Mouse (Mus musculus): ENCODE results near the gene Tada2b. TPM values are rescaled to one million over a fixed set of nuclear protein-coding genes. Genes with fewer than 3 reads are reported as not detected.
A peak's percentile ranks its signal among the peaks of the same experiment; 100 is the strongest.

Gene Tada2b
- total RNA-seq (2021) (10 to 100 TPM; 13.5 to 16.9 TPM), polyA plus RNA-seq (2012; rRNA removed) (8.5 and 11.5 TPM in 2 replicates)
- long read RNA-seq, transcript Tada2b-201 (2 exons, 3,791 nt): major isoform, 12 of 27 reads
- long read RNA-seq, partial matches to known transcripts: 0 of 27 reads
- long read RNA-seq, other reads (novel, unspliced or antisense): 15 of 27 reads

GRCm38 (mm10) chr5:36484171-36484990 is at the start of gene Tada2b, which contains the start of gene Ccdc96:
Tada2b (minus strand) TSS chr5:36484285.
Ccdc96 (plus strand) TSS chr5:36484588.
- peak within 1 kb of the TSS; percentile 86 for H3K27ac ChIP-seq
- peak within 1 kb of the TSS; percentile 75 for H3K4me3 ChIP-seq
- intact Hi-C loops (cut with DNase I): loop anchor here (2.0 kb wide), 1 partner anchor 98 kb away; no protein-coding TSS in a partner anchor
- peaks cover 10% of the 10 kb centered on the region for H3K36me3 ChIP-seq (ENCODE audit: control insufficient read depth, insufficient read depth, low read length)
- no peaks in the 10 kb centered on the region for H3K27me3 ChIP-seq (ENCODE audit: control insufficient read depth, insufficient read depth, low read length)
- TF ChIP-seq EP300 (IDR thresholded peaks at IDR 0.05; ENCODE audit: insufficient read depth, low read depth, low read length) (0 out of 2 replicates have a peak, but pooled peaks have one; percentile 25), POLR2A (IDR thresholded peaks at IDR 0.05; ENCODE audit: insufficient read depth, low read depth, low read length) (no peak), CTCF (IDR thresholded peaks at IDR 0.05) (peak; percentile 71)
- peaks cover 22% of the 10 kb centered on the region for H3K4me1 ChIP-seq (ENCODE audit: control insufficient read depth, insufficient read depth, low read length)
- 4% methylated on average over 97 of the region's 97 CpGs for WGBS
- peak within 1 kb of the TSS; percentile 98 for H3K9ac ChIP-seq (ENCODE audit: low read depth, low read length)
- peaks cover 8% of the 10 kb centered on the region for H3K79me2 ChIP-seq (replicated peaks; ENCODE audit: control insufficient read depth, insufficient read depth, low read length)
- peak; percentile 98 to 100 for DNase-seq

GRCm38 (mm10) chr5:36530129-36530751 is 46.2 kb upstream of the Tada2b start:
- Histone ChIP-seq H3K4me1 (ENCODE audit: control insufficient read depth, insufficient read depth, low read length) (peaks cover 10% of the 10 kb centered on the region), H3K27me3 (ENCODE audit: control insufficient read depth, insufficient read depth, low read length) (no peaks in the 10 kb centered on the region), H3K9ac (ENCODE audit: low read depth, low read length) (peak overlapping the region; percentile 91), H3K27ac (peak overlapping the region; percentile 79), H3K36me3 (ENCODE audit: control insufficient read depth, insufficient read depth, low read length) (no peaks in the 10 kb centered on the region), H3K4me3 (peak overlapping the region; percentile 64), H3K79me2 (replicated peaks; ENCODE audit: control insufficient read depth, insufficient read depth, low read length) (peaks cover 4% of the 10 kb centered on the region; the same call in 1 of the 2 replicates)
- TF ChIP-seq EP300 (IDR thresholded peaks at IDR 0.05; ENCODE audit: insufficient read depth, low read depth, low read length) (peak; percentile 38; the same call in 1 of the 2 replicates), CTCF (IDR thresholded peaks at IDR 0.05) (no peak), POLR2A (IDR thresholded peaks at IDR 0.05; ENCODE audit: insufficient read depth, low read depth, low read length) (peak; percentile 57; the same call in 1 of the 2 replicates)
- DNase-seq: peak; percentile 96 to 98
- under 1% methylated on average over 28 of the region's 28 CpGs for WGBS
- intact Hi-C loops (cut with DNase I): loop anchor here (1.0 kb wide), 1 partner anchor 52 kb away; no protein-coding TSS in a partner anchor

- TF ChIP-seq CTCF (IDR thresholded peaks at IDR 0.05) (no peak), POLR2A (IDR thresholded peaks at IDR 0.05; ENCODE audit: insufficient read depth, low read depth, low read length) (no peak), EP300 (IDR thresholded peaks at IDR 0.05; ENCODE audit: insufficient read depth, low read depth, low read length) (no peak)
- DNase-seq: no peak
- Histone ChIP-seq H3K79me2 (replicated peaks; ENCODE audit: control insufficient read depth, insufficient read depth, low read length) (peaks cover 4% of the 10 kb centered on the region; the same call in 1 of the 2 replicates), H3K9ac (ENCODE audit: low read depth, low read length) (peak overlapping the region; percentile 91), H3K4me1 (ENCODE audit: control insufficient read depth, insufficient read depth, low read length) (peaks cover 10% of the 10 kb centered on the region), H3K36me3 (ENCODE audit: control insufficient read depth, insufficient read depth, low read length) (no peaks in the 10 kb centered on the region), H3K27ac (peak overlapping the region; percentile 79), H3K4me3 (peak overlapping the region; percentile 64), H3K27me3 (ENCODE audit: control insufficient read depth, insufficient read depth, low read length) (no peaks in the 10 kb centered on the region)
- WGBS: 2% methylated on average over 5 of the region's 5 CpGs
- intact Hi-C loops (cut with DNase I): loop anchor here (1.0 to 5.0 kb wide), 2 partner anchors 53 to 213 kb away; no protein-coding TSS in a partner anchor
These were observed 45.6 kb upstream of the Tada2b start for GRCm38 (mm10) chr5:36529698-36530097.

GRCm38 (mm10) chr5:36526921-36527320 is 42.8 kb upstream of the Tada2b start:
- no peak for TF ChIP-seq POLR2A (IDR thresholded peaks at IDR 0.05; ENCODE audit: insufficient read depth, low read depth, low read length)
- no peak for TF ChIP-seq EP300 (IDR thresholded peaks at IDR 0.05; ENCODE audit: insufficient read depth, low read depth, low read length)
- TF ChIP-seq CTCF (IDR thresholded peaks at IDR 0.05): no peak
- H3K36me3 ChIP-seq (ENCODE audit: control insufficient read depth, insufficient read depth, low read length): no peaks in the 10 kb centered on the region
- H3K27ac ChIP-seq: no peak overlapping the region
- no peaks in the 10 kb centered on the region for H3K27me3 ChIP-seq (ENCODE audit: control insufficient read depth, insufficient read depth, low read length)
- intact Hi-C loops (cut with DNase I): loop anchor here (5.0 kb wide), 1 partner anchor 215 kb away; no protein-coding TSS in a partner anchor
- H3K4me1 ChIP-seq (ENCODE audit: control insufficient read depth, insufficient read depth, low read length): peaks cover 11% of the 10 kb centered on the region
- DNase-seq: no peak
- peaks cover 3% of the 10 kb centered on the region; the same call in 1 of the 2 replicates for H3K79me2 ChIP-seq (replicated peaks; ENCODE audit: control insufficient read depth, insufficient read depth, low read length)
- WGBS: 89% methylated on average over 2 of the region's 2 CpGs
- H3K9ac ChIP-seq (ENCODE audit: low read depth, low read length): no peak overlapping the region
- H3K4me3 ChIP-seq: no peak overlapping the region

GRCm38 (mm10) chr5:36526274-36526673 is 42.2 kb upstream of the Tada2b start:
- intact Hi-C loops (cut with DNase I): loop anchor here (5.0 kb wide), 1 partner anchor 216 kb away; no protein-coding TSS in a partner anchor
- Histone ChIP-seq H3K9ac (ENCODE audit: low read depth, low read length) (no peak overlapping the region), H3K4me3 (no peak overlapping the region), H3K4me1 (ENCODE audit: control insufficient read depth, insufficient read depth, low read length) (peaks cover 11% of the 10 kb centered on the region), H3K36me3 (ENCODE audit: control insufficient read depth, insufficient read depth, low read length) (no peaks in the 10 kb centered on the region), H3K27me3 (ENCODE audit: control insufficient read depth, insufficient read depth, low read length) (no peaks in the 10 kb centered on the region), H3K27ac (no peak overlapping the region), H3K79me2 (replicated peaks; ENCODE audit: control insufficient read depth, insufficient read depth, low read length) (peaks cover 3% of the 10 kb centered on the region; the same call in 1 of the 2 replicates)
- TF ChIP-seq EP300 (IDR thresholded peaks at IDR 0.05; ENCODE audit: insufficient read depth, low read depth, low read length) (no peak), CTCF (IDR thresholded peaks at IDR 0.05) (peak; percentile 65)
- no peak for DNase-seq
- 68% methylated on average over 5 of the region's 5 CpGs for WGBS
